Mouse (Mus musculus): ENCODE measurements at regions not wholly inside any gene's neighbourhood (a gene's known extent, or its start where the extent isn't known, plus 50 kb on each side); places are given as distances from the start of the nearest gene placed in this dataset.

- ChIA-PET CTCF (interaction anchor here in 2 of 4 experiments (0.6 to 1.1 kb wide), 2 partner anchors 93 to 138 kb away, joined by 3 to 5 read pairs; no protein-coding TSS in a partner anchor), POLR2A (interaction anchor here in 1 of 4 experiments (0.5 to 0.8 kb wide), 3 partner anchors 49 to 125 kb away, joined by 3 to 4 read pairs (median 3); no protein-coding TSS in a partner anchor)
Measured at GRCm38 (mm10) chr5:111506821-111507220, 89.7 kb downstream of the Mn1 start.

- ChIA-PET CTCF (interaction anchor here in 2 of 4 experiments (0.6 to 1.1 kb wide), 2 partner anchors 93 to 137 kb away, joined by 3 to 5 read pairs; no protein-coding TSS in a partner anchor), POLR2A (interaction anchor here in 1 of 4 experiments (0.5 to 0.6 kb wide), 2 partner anchors 48 to 112 kb away, joined by 3 to 4 read pairs; no protein-coding TSS in a partner anchor)
Measured at GRCm38 (mm10) chr5:111507332-111507731, 90.2 kb downstream of the Mn1 start.

GRCm38 (mm10) chr5:111509014-111509561 lies 91.9 kb downstream of the Mn1 start:
- POLR2A ChIA-PET = interaction anchor here in 2 of 4 experiments (0.7 to 1.3 kb wide), 3 partner anchors 11 to 32 kb away, joined by 3 to 4 read pairs (median 3); no protein-coding TSS in a partner anchor
- CTCF ChIA-PET = interaction anchor here in 1 of 4 experiments (0.6 to 2.0 kb wide), 4 partner anchors 28 to 256 kb away, joined by 4 to 8 read pairs (median 4); no protein-coding TSS in a partner anchor

DNA sequence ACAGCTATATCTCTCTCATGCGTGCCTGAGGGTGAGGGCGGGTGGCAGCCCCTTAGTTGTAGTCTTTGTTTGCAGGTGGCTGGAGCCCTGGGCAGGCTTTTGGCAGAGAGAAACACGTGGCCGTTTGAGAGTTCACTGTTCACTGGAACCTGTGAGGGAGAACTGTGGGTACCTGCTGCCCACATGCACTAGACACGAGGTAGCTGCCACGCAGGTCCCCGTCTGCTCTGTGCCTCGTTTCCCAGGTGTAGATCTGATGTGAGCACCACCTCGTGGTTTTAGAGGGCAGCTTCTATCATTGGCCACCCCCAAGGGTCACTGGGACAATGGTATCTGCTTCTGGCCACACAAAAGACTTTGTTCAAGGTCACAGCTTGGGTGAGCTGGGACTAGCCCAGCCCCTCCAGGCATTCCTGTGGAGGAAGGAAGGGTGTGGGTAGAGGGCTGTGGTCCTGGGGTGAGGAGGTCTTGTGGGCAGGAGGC lies 92.5 kb downstream of the Mn1 start:
- CTCF ChIA-PET = interaction anchor here in 3 of 4 experiments (0.8 to 2.0 kb wide), 5 partner anchors 12 to 236 kb away, joined by 3 to 8 read pairs (median 4); no protein-coding TSS in a partner anchor
- POLR2A ChIA-PET = interaction anchor here in 3 of 4 experiments (0.5 to 1.3 kb wide), 6 partner anchors 8 to 99 kb away, joined by 3 to 6 read pairs (median 4); no protein-coding TSS in a partner anchor

DNA sequence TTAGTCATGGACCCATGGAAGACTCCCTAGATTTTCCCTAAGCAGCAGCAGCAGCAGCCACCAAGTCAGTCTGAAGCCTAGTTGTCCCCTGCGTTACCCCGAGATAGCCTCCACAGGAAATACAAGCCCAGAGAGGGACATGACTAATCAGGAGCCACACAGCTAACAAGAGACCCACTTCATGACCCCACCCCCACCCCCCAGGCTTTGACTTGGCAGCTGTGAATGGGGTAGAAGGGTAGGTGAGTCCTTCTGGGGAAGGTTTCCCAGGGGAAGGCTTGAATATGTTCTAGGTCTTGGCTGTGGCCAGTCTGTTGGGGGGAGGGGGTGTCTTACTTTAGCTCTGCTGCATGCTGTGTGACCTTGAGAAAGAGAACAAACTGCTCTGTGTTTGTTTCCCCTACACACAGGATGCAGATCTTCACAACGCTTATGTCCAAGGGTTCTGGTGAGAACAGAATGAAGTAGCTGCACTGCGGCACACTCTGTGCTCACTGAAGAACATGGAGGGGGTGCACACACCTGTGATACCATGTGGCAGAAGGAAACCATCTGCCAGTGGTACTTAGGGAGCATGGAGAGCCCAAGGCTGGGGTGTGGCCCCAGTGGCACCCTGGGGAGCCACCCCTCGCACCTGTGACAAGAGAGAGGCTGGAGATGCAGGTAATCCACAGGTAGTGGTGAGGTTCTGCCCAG lies 93.2 kb downstream of the Mn1 start:
- CTCF ChIA-PET = interaction anchor here (0.8 to 2.0 kb wide), 5 partner anchors 11 to 237 kb away, joined by 3 to 8 read pairs (median 4); no protein-coding TSS in a partner anchor
- POLR2A ChIA-PET = interaction anchor here in 3 of 4 experiments (0.5 to 1.3 kb wide), 9 partner anchors 9 to 100 kb away, joined by 3 to 6 read pairs (median 4); no protein-coding TSS in a partner anchor

- ChIA-PET CTCF (interaction anchor here in 1 of 4 experiments (1.0 kb wide), 1 partner anchor 93 kb away, joined by 3 read pairs; no protein-coding TSS in a partner anchor), POLR2A (interaction anchor here in 2 of 4 experiments (0.6 to 0.9 kb wide), 4 partner anchors 8 to 62 kb away, joined by 3 to 5 read pairs (median 3); no protein-coding TSS in a partner anchor)
Measured at GRCm38 (mm10) chr5:111510879-111511231, 93.7 kb downstream of the Mn1 start.

DNA sequence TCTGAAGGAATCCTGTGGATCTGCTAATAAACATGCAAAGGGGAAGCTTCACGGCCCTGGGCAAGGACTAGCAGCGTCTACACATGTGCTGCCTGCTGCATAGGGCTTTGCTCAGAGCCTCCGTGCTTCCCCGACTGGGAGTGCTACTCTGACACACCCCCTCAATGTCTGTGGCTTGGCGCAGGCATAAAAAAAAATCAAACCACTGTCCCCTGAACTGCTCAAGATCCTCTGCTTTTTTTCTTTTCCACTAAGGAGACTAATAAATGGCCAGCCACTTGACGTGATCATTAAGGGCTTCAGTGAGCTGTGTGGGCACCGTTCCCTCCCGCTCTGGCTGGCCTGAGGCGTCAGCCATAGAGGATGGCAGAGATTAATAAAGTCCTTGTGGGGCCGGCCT lies 94.8 kb downstream of the Mn1 start:
- ChIA-PET CTCF (no interaction called here), POLR2A (no interaction called here)

GRCm38 (mm10) chr5:111513976-111514375 lies 96.8 kb downstream of the Mn1 start:
- ChIA-PET POLR2A (no interaction called here), CTCF (interaction anchor here in 1 of 4 experiments (0.6 kb wide), 1 partner anchor 10 kb away, joined by 7 read pairs; no protein-coding TSS in a partner anchor)

GRCm38 (mm10) chr5:111519059-111519458 lies 101.9 kb downstream of the Mn1 start:
- POLR2A ChIA-PET = interaction anchor here in 2 of 4 experiments (0.7 to 1.0 kb wide), 2 partner anchors 8 to 9 kb away, joined by 3 to 5 read pairs; no protein-coding TSS in a partner anchor
- CTCF ChIA-PET = no interaction called here

DNA sequence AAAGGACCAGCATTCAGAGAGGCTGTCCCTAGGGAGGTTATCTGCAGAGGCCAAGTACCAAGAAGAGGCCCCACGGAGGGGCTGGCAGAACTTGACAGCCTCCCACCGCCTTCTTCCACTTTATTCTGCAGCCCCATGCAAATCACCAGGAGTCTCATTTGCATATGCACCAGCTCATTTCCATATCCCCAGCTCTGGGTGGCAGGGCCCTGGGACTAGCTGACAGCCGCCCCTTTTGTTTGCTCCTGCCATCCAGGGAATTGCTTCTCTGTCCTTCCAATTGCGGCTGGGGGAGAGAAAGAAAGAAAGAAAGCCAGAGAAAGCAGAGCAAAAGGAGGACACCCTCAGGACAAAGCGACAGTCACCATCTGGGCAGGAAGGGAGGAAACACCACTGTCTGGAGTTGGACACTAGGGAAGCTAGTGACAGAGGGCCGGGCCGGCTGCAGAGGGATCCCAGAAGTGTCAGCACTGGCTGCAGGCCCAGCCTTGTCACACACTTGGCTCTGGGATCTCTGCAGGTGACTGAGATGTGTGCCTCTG lies 102.4 kb downstream of the Mn1 start:
- CTCF ChIA-PET = no interaction called here
- POLR2A ChIA-PET = interaction anchor here in 2 of 4 experiments (0.7 to 1.0 kb wide), 3 partner anchors 9 to 10 kb away, joined by 3 to 5 read pairs (median 3); no protein-coding TSS in a partner anchor

DNA sequence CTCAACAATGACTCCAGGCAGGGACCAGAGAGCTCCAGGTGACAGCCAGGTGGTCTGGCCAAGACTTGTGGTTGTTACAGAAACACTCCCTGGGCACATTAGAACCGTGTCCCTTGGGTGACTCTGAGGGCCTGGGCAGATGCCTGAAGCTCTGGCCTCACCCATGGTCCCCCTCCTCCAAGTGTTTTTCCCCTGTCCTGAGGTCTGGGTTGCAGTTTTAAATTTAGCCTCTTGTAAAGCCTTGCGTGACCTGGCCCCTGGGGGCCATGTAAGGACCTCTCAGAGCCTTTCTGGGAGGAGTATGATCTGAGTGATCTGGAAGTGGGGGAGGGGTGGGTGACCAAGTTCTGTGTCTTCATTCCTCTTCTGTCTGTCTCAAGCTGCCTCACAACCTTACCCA lies 104.7 kb downstream of the Mn1 start:
- ChIA-PET CTCF (interaction anchor here (0.6 to 1.2 kb wide), 5 partner anchors 10 to 1165 kb away, joined by 3 to 4 read pairs (median 3); no protein-coding TSS in a partner anchor), POLR2A (interaction anchor here in 2 of 4 experiments (1.1 to 1.2 kb wide), 3 partner anchors 12 to 91 kb away, joined by 3 read pairs; no protein-coding TSS in a partner anchor)

GRCm38 (mm10) chr5:111522586-111522985 lies 105.4 kb downstream of the Mn1 start:
- POLR2A ChIA-PET = interaction anchor here in 2 of 4 experiments (1.1 to 1.2 kb wide), 3 partner anchors 11 to 92 kb away, joined by 3 read pairs; no protein-coding TSS in a partner anchor
- CTCF ChIA-PET = interaction anchor here in 2 of 4 experiments (0.6 to 1.2 kb wide), 3 partner anchors 9 to 1164 kb away, joined by 3 to 4 read pairs (median 3); no protein-coding TSS in a partner anchor

GRCm38 (mm10) chr5:111527741-111528140 lies 110.6 kb downstream of the Mn1 start:
- CTCF ChIA-PET = no interaction called here
- POLR2A ChIA-PET = no interaction called here

- ChIA-PET POLR2A (no interaction called here), CTCF (no interaction called here)
Measured at GRCm38 (mm10) chr5:111529096-111529495, 111.9 kb downstream of the Mn1 start.

- CTCF ChIA-PET = interaction anchor here in 1 of 4 experiments (1.0 kb wide), 1 partner anchor 8 kb away, joined by 3 read pairs; no protein-coding TSS in a partner anchor
- POLR2A ChIA-PET = interaction anchor here in 1 of 4 experiments (0.8 to 1.0 kb wide), 2 partner anchors 8 to 95 kb away, joined by 4 read pairs; no protein-coding TSS in a partner anchor
Measured at GRCm38 (mm10) chr5:111530628-111531524, 113.7 kb downstream of the Mn1 start.

GRCm38 (mm10) chr5:111532446-111533035 lies 115.4 kb downstream of the Mn1 start:
- ChIA-PET CTCF (interaction anchor here in 1 of 4 experiments (1.0 kb wide), 1 partner anchor 119 kb away, joined by 4 read pairs; no protein-coding TSS in a partner anchor), POLR2A (interaction anchor here in 2 of 4 experiments (0.9 to 1.3 kb wide), 2 partner anchors 23 to 49 kb away, joined by 3 to 4 read pairs; no protein-coding TSS in a partner anchor)

GRCm38 (mm10) chr5:111535978-111536377 lies 118.8 kb downstream of the Mn1 start:
- ChIA-PET CTCF (no interaction called here), POLR2A (no interaction called here)
